Mouse (Mus musculus): ENCODE measurements around the gene Khdrbs2. TPM values are rescaled to one million over a fixed set of nuclear protein-coding genes. Genes with fewer than 3 reads are reported as not detected.

Gene Khdrbs2
- polyA plus RNA-seq, 1 experiment from 2014 or later, result 0.92 TPM

- Histone ChIP-seq H3K36me3 (ENCODE audit: control insufficient read depth, insufficient read depth, low read length) (no peaks in the 10 kb centered on the region), H3K27ac (ENCODE audit: low read length) (no peak overlapping the region), H3K27me3 (ENCODE audit: control insufficient read depth, insufficient read depth, low read depth, low read length) (no peaks in the 10 kb centered on the region), H3K4me1 (replicated peaks; ENCODE audit: control insufficient read depth, insufficient read depth, low read length) (no peaks in the 10 kb centered on the region), H3K9ac (ENCODE audit: low read length) (no peak overlapping the region), H3K9me3 (ENCODE audit: control insufficient read depth, low read length) (no peaks in the 10 kb centered on the region), H3K4me3 (ENCODE audit: low read length) (no peak overlapping the region), H3K4me2 (ENCODE audit: low read depth, low read length) (no peak overlapping the region)
- peak; percentile 59; the same call in 1 of the 2 replicates for ATAC-seq (ENCODE audit: low read depth)
- 7% methylated on average over 1 of the region's 1 CpGs for WGBS
These were observed 257.0 kb downstream of the Khdrbs2 start for GRCm38 (mm10) chr1:32429493-32429892.

- H3K4me3 ChIP-seq (ENCODE audit: low read length), result no peak overlapping the region
- 76% methylated on average over 3 of the region's 3 CpGs for WGBS
- H3K27me3 ChIP-seq (ENCODE audit: control insufficient read depth, insufficient read depth, low read depth, low read length), result no peaks in the 10 kb centered on the region
- no peaks in the 10 kb centered on the region for H3K4me1 ChIP-seq (replicated peaks; ENCODE audit: control insufficient read depth, insufficient read depth, low read length)
- no peaks in the 10 kb centered on the region for H3K36me3 ChIP-seq (ENCODE audit: control insufficient read depth, insufficient read depth, low read length)
- H3K9ac ChIP-seq (ENCODE audit: low read length), result no peak overlapping the region
- H3K27ac ChIP-seq (ENCODE audit: low read length), result no peak overlapping the region
- no peak overlapping the region for H3K4me2 ChIP-seq (ENCODE audit: low read depth, low read length)
- ATAC-seq (ENCODE audit: low read depth), result no peak
- H3K9me3 ChIP-seq (ENCODE audit: control insufficient read depth, low read length), result no peaks in the 10 kb centered on the region
These were observed 258.0 kb downstream of the Khdrbs2 start for GRCm38 (mm10) chr1:32430516-32430915.

- Histone ChIP-seq H3K4me1 (replicated peaks; ENCODE audit: control insufficient read depth, insufficient read depth, low read length) (no peaks in the 10 kb centered on the region), H3K4me3 (ENCODE audit: low read length) (no peak overlapping the region), H3K27me3 (ENCODE audit: control insufficient read depth, insufficient read depth, low read depth, low read length) (no peaks in the 10 kb centered on the region), H3K27ac (ENCODE audit: low read length) (no peak overlapping the region), H3K9me3 (ENCODE audit: control insufficient read depth, low read length) (no peaks in the 10 kb centered on the region), H3K9ac (ENCODE audit: low read length) (no peak overlapping the region), H3K36me3 (ENCODE audit: control insufficient read depth, insufficient read depth, low read length) (no peaks in the 10 kb centered on the region), H3K4me2 (ENCODE audit: low read depth, low read length) (no peak overlapping the region)
- no peak for ATAC-seq (ENCODE audit: low read depth)
- WGBS, result 83% methylated on average over 2 of the region's 2 CpGs
These were observed 260.6 kb downstream of the Khdrbs2 start for GRCm38 (mm10) chr1:32433118-32433517.

GRCm38 (mm10) chr1:32443927-32444326 is 271.4 kb downstream of the Khdrbs2 start:
- Histone ChIP-seq H3K27ac (ENCODE audit: low read length) (no peak overlapping the region), H3K4me3 (ENCODE audit: low read length) (no peak overlapping the region), H3K36me3 (ENCODE audit: control insufficient read depth, insufficient read depth, low read length) (no peaks in the 10 kb centered on the region), H3K27me3 (ENCODE audit: control insufficient read depth, insufficient read depth, low read depth, low read length) (no peaks in the 10 kb centered on the region), H3K4me2 (ENCODE audit: low read depth, low read length) (no peak overlapping the region), H3K4me1 (replicated peaks; ENCODE audit: control insufficient read depth, insufficient read depth, low read length) (no peaks in the 10 kb centered on the region), H3K9me3 (ENCODE audit: control insufficient read depth, low read length) (no peaks in the 10 kb centered on the region), H3K9ac (ENCODE audit: low read length) (no peak overlapping the region)
- no peak for ATAC-seq (ENCODE audit: low read depth)
- WGBS, result 80% methylated on average over 5 of the region's 5 CpGs

- no peak overlapping the region for H3K27ac ChIP-seq (ENCODE audit: low read length)
- no peaks in the 10 kb centered on the region for H3K4me1 ChIP-seq (replicated peaks; ENCODE audit: control insufficient read depth, insufficient read depth, low read length)
- 61% methylated on average over 6 of the region's 6 CpGs for WGBS
- H3K4me3 ChIP-seq (ENCODE audit: low read length), result no peak overlapping the region
- no peak overlapping the region for H3K9ac ChIP-seq (ENCODE audit: low read length)
- H3K4me2 ChIP-seq (ENCODE audit: low read depth, low read length), result no peak overlapping the region
- H3K27me3 ChIP-seq (ENCODE audit: control insufficient read depth, insufficient read depth, low read depth, low read length), result no peaks in the 10 kb centered on the region
- H3K36me3 ChIP-seq (ENCODE audit: control insufficient read depth, insufficient read depth, low read length), result no peaks in the 10 kb centered on the region
- no peaks in the 10 kb centered on the region for H3K9me3 ChIP-seq (ENCODE audit: control insufficient read depth, low read length)
- no peak for ATAC-seq (ENCODE audit: low read depth)
These were observed 290.6 kb downstream of the Khdrbs2 start for GRCm38 (mm10) chr1:32463103-32463516.

- WGBS, result 67% methylated on average over 2 of the region's 2 CpGs
- Histone ChIP-seq H3K4me3 (ENCODE audit: low read length) (no peak overlapping the region), H3K27me3 (ENCODE audit: control insufficient read depth, insufficient read depth, low read depth, low read length) (no peaks in the 10 kb centered on the region), H3K27ac (ENCODE audit: low read length) (no peak overlapping the region), H3K36me3 (ENCODE audit: control insufficient read depth, insufficient read depth, low read length) (no peaks in the 10 kb centered on the region), H3K4me1 (replicated peaks; ENCODE audit: control insufficient read depth, insufficient read depth, low read length) (no peaks in the 10 kb centered on the region), H3K9me3 (ENCODE audit: control insufficient read depth, low read length) (no peaks in the 10 kb centered on the region), H3K9ac (ENCODE audit: low read length) (no peak overlapping the region), H3K4me2 (ENCODE audit: low read depth, low read length) (no peak overlapping the region)
- ATAC-seq (ENCODE audit: low read depth), result no peak
These were observed 298.5 kb downstream of the Khdrbs2 start for GRCm38 (mm10) chr1:32471022-32471421.

- Histone ChIP-seq H3K4me2 (ENCODE audit: low read depth, low read length) (no peak overlapping the region), H3K4me1 (replicated peaks; ENCODE audit: control insufficient read depth, insufficient read depth, low read length) (no peaks in the 10 kb centered on the region), H3K27me3 (ENCODE audit: control insufficient read depth, insufficient read depth, low read depth, low read length) (no peaks in the 10 kb centered on the region), H3K4me3 (ENCODE audit: low read length) (no peak overlapping the region), H3K36me3 (ENCODE audit: control insufficient read depth, insufficient read depth, low read length) (no peaks in the 10 kb centered on the region), H3K27ac (ENCODE audit: low read length) (no peak overlapping the region), H3K9me3 (ENCODE audit: control insufficient read depth, low read length) (no peaks in the 10 kb centered on the region), H3K9ac (ENCODE audit: low read length) (no peak overlapping the region)
- ATAC-seq (ENCODE audit: low read depth), result no peak
- WGBS, result 86% methylated on average over 11 of the region's 11 CpGs
These were observed 299.1 kb downstream of the Khdrbs2 start for GRCm38 (mm10) chr1:32471502-32472214.

- H3K27ac ChIP-seq (ENCODE audit: low read length), result no peak overlapping the region
- WGBS, result 73% methylated on average over 2 of the region's 2 CpGs
- no peaks in the 10 kb centered on the region for H3K36me3 ChIP-seq (ENCODE audit: control insufficient read depth, insufficient read depth, low read length)
- H3K4me3 ChIP-seq (ENCODE audit: low read length), result no peak overlapping the region
- H3K4me2 ChIP-seq (ENCODE audit: low read depth, low read length), result no peak overlapping the region
- no peak for ATAC-seq (ENCODE audit: low read depth)
- H3K9me3 ChIP-seq (ENCODE audit: control insufficient read depth, low read length), result no peaks in the 10 kb centered on the region
- no peak overlapping the region for H3K9ac ChIP-seq (ENCODE audit: low read length)
- H3K4me1 ChIP-seq (replicated peaks; ENCODE audit: control insufficient read depth, insufficient read depth, low read length), result no peaks in the 10 kb centered on the region
- H3K27me3 ChIP-seq (ENCODE audit: control insufficient read depth, insufficient read depth, low read depth, low read length), result no peaks in the 10 kb centered on the region
These were observed 315.4 kb downstream of the Khdrbs2 start for GRCm38 (mm10) chr1:32487944-32488343.

- no peak overlapping the region for H3K9ac ChIP-seq (ENCODE audit: low read length)
- no peak overlapping the region for H3K4me3 ChIP-seq (ENCODE audit: low read length)
- H3K4me1 ChIP-seq (replicated peaks; ENCODE audit: control insufficient read depth, insufficient read depth, low read length), result no peaks in the 10 kb centered on the region
- no peaks in the 10 kb centered on the region for H3K27me3 ChIP-seq (ENCODE audit: control insufficient read depth, insufficient read depth, low read depth, low read length)
- WGBS, result 91% methylated on average over 6 of the region's 6 CpGs
- H3K4me2 ChIP-seq (ENCODE audit: low read depth, low read length), result no peak overlapping the region
- ATAC-seq (ENCODE audit: low read depth), result no peak
- H3K9me3 ChIP-seq (ENCODE audit: control insufficient read depth, low read length), result no peaks in the 10 kb centered on the region
- H3K27ac ChIP-seq (ENCODE audit: low read length), result no peak overlapping the region
- H3K36me3 ChIP-seq (ENCODE audit: control insufficient read depth, insufficient read depth, low read length), result no peaks in the 10 kb centered on the region
These were observed 330.9 kb downstream of the Khdrbs2 start for GRCm38 (mm10) chr1:32503381-32503780.

All from lung, embryonic 16.5 days (tissue).